Mouse (Mus musculus) common myeloid progenitor, adult 5-6 weeks (primary cell): ENCODE results near the gene Gata2. TPM values are rescaled to one million over a fixed set of nuclear protein-coding genes. Genes with fewer than 3 reads are reported as not detected.
"Not testable (repeated sequence)": the region's sequence is repeated elsewhere in the genome, so short reads cannot be mapped to it uniquely, and the experiment has no call there.

Experiments
- ATAC-seq: replicated peaks from 2 replicates; pipeline ENCODE4 v1.8.0; 2016; ENCODE audit warnings: low read depth, mild to moderate bottlenecking, moderate TSS enrichment, inconsistent platforms; ENCODE audit not compliant: poor library complexity, severe bottlenecking
- total RNA-seq: library from RNA; stranded (forward); fragments of 200-1000, 187-1606 nt; gene quantifications from 2 replicates; pipeline ENCODE4 v1.2.3, GENCODE M21; 2017

Gene Gata2
- 48.1 and 78.8 TPM in 2 replicates for total RNA-seq

GRCm38 (mm10) chr6:88193433-88194052, at the start of gene Gata2:
Gene Gata2, plus strand, starts transcription at chr6:88193891.
- 0 out of 2 replicates have a peak, but pooled peaks have one; percentile 4 for ATAC-seq

DNA sequence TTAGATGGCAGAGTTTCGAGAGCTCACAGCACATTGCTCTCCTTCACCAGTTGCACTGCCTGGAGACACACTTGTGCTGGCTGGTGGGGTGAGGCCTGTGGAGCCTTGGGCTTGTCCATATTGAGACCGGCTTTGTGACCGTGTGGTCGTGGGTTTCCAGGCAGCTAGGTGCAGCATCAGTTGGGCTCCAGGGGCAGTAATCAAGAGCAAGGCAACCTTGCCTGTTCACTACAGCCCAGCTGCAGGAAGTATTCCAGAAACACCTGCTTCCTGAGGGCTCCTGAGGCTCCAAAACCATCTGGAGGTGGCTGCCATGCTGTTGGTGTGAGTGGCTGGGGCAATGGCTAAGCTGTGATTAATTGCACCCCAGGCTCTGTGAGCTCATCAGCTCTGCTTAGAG, 47.9 kb upstream of the Gata2 start:
- no peak for ATAC-seq

DNA sequence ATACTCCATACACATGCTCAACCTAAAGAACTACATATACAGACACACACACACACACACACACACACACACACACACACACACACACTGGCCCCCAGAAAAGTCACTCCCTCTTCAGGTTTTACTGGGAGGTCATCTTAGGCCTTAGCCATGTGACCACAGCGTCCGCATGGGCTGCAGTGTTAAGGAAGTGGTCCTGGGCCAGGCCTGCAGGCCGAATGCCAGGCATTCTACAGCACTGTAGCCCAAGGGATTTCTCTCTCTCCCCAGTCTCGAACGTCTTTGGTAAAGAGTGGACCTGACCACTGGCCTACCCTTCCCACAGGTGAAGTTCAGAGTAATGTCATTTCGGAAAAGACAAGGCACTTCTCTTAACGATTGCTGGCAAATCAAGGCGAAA, 47.1 kb upstream of the Gata2 start:
- ATAC-seq: no peak

- peak; percentile 51 for ATAC-seq
These were observed 46.2 kb upstream of the Gata2 start for GRCm38 (mm10) chr6:88147411-88148003.

DNA sequence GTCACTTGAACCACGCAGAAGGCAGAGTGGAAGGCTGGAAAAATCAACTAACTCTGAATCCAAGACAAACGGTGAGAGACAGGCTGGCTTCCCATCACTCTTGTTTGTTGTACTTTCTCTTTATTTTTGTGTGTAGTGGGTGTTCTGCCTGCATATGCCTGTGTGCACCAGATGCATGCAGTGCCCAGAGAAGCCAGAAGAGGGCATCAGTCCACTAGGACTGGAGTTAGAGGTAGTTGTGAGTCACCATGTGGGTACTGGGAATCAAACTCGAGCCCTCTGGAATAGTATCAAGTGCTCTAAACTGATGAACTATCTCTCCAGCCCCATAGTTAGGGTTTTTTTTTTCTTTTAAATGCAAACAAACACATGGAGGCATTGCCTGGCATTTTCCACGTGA, 42.4 kb upstream of the Gata2 start:
- no peak for ATAC-seq

- no peak for ATAC-seq
These were observed 41.5 kb upstream of the Gata2 start for GRCm38 (mm10) chr6:88152127-88152705.

DNA sequence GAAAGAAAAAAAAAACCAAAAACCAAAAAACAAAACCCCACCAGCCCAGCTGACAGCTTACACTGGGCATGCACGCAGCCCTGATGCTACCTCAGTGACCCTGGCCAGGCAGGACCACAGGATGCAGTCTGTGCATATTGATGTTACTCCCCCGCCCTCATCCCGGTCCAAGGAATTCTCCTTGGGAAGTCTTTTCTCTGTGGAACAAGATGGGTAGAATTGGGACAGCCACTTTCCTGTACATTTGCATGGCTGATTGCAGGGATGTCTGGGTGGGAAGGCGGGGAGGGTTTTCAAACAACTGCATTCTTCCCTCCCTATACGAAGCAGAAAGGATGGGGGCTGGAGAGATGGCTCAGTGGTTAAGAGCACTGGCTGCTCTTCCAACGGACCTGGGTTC, 40.7 kb upstream of the Gata2 start:
- ATAC-seq: no peak

DNA sequence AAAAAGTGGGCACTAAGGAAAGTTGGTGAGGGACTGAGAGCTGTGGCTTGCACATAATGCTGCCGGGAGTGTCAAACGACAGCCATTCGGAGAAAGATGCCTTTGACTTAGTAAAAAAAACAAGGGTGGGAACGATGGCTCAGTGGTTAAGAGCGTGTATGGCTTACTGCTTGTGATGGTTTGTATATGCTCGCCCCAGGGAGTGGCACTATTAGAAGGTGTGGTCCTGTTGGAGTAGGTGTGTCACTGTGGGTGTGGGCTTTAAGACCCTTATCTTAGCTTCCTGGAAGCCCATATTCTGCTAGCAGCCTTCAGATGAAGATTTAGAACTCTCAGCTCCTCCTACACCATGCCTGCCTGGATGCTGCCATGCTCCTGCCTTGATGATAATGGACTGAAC, 38.1 kb upstream of the Gata2 start:
- not testable (repeated sequence) for ATAC-seq

GRCm38 (mm10) chr6:88158790-88159189, 34.9 kb upstream of the Gata2 start:
- no peak for ATAC-seq

GRCm38 (mm10) chr6:88166054-88166453, 27.6 kb upstream of the Gata2 start:
- ATAC-seq: peak; percentile 83

- no peak for ATAC-seq
These were observed 19.5 kb upstream of the Gata2 start for GRCm38 (mm10) chr6:88174191-88174590.

DNA sequence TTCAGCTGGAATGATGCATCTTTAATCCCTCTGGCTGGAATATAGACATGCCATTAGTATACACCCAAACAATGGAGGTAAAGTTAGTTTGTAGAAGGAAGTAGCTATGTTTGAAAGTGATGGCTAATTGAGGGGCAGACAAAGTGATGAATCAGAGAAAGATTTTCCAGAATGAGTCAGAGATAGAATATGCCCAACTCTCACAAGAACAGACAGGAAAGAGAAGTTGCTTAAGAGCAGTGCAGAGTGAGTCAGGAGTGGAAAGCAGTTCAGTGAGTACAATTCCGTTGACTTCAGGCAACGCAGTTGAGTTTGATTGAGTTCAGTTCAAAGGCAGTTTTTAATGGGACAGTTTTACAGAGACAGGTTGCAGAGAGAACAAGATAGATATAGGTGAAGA, 19.0 kb upstream of the Gata2 start:
- no peak for ATAC-seq

- peak; percentile 53 for ATAC-seq
These were observed 9.0 kb upstream of the Gata2 start for GRCm38 (mm10) chr6:88184671-88185070.

- no peak for ATAC-seq
These were observed 5.5 kb upstream of the Gata2 start for GRCm38 (mm10) chr6:88188148-88188547.

- ATAC-seq: peak; percentile 69
These were observed 4.2 kb upstream of the Gata2 start for GRCm38 (mm10) chr6:88189312-88190042.

DNA sequence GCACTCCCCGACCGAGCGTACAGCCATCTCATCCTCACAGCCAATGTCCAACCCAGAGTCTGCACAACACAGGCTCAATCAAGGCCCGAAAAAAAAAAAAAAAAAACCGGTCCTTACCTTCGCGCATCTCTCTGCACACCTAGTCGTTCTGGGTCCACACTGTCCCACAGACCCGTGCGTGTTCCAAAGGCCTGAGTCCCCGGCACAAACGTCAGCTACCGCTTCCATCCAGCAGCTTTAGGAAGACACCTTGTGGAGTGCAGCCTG, 3.7 kb upstream of the Gata2 start:
- ATAC-seq: no peak

- no peak for ATAC-seq
These were observed 3.2 kb upstream of the Gata2 start for GRCm38 (mm10) chr6:88190310-88191023.

- ATAC-seq: no peak
These were observed 2.7 kb upstream of the Gata2 start for GRCm38 (mm10) chr6:88191024-88191365.

DNA sequence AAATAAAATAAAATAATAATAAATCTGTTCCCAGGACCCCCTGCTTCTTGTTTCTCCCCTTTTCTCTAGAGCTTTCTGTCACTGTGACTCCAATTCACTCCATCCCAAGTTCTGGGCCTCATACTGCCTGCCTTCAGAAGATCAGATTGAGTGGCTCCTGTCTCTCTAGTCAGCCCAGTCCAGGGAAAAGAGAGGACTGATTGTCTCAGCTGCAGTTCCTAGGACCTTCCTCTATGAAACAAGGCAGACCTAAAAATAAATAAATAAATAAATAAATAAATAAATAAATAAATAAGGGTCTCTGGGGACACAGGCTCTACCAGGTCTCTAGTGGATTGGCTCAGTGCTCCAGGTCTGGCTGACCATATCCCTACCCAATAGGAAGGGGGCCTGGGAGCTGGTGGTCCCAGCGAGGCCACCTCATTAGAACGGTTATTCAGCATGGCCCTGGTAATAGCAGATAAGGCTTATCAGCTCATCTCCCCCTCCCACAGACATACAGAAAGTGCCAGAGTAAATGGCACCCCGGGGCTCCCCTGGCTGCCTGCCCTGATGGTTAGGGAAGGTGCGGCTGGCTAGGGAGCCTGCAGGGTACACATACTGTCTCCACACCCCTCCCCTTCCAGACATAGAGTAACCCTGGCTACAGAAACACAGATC, 2.1 kb upstream of the Gata2 start:
- ATAC-seq: no peak

DNA sequence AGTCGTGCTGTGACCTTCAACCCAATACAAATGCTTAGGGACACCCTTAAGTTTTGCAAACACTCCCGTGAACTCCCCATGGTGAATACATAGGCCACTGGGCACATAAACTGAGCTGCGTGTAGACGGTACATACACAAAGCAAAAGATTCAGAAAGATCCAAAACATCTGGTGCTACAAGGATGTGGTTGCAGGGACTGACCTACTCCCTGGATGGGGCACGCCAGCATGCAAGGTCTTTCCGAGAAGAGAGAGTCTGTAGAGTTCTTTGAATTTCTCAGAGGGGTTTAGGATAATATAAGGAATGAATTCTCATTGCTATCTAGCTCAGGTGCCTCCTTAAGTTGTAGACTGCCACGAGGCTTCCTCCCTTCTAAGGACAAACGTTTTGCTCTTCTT, 935 bp upstream of the Gata2 start:
- no peak for ATAC-seq
